Mouse (Mus musculus): Measurements from ENCODE around the gene Cntn5. TPM values are rescaled to one million over a fixed set of nuclear protein-coding genes. Genes with fewer than 3 reads are reported as not detected.

Cntn5 gene
- total RNA-seq, 2 experiments from 2014 or later = 0.50 to 0.64 TPM

GRCm38 (mm10) chr9:9937444-9938436 lies 966.8 kb downstream of the Cntn5 start:
- DNase-seq = no peak

- no peak for DNase-seq
Measured at GRCm38 (mm10) chr9:9920580-9920979, 984.0 kb downstream of the Cntn5 start.

DNA sequence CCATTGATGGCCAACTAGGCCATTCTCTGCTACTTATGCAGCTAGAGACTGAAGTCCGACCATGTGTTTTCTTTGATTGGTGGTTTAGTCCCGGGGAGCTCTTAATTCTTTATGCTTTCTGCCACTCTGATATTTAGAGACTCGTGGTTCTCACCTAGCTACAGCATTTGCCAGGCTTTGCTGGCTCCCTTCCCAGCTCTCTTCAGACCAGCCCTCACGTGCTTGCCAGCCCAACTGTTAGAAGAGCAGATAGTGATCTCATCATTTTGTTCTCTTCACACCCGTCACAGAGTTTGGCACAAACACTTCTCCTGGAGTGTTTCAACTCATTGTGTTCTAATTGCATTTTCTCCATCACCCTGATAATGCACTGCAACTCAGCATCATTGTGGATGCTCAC lies 1005.5 kb downstream of the Cntn5 start:
- peak; percentile 7 to 12 for DNase-seq

DNA sequence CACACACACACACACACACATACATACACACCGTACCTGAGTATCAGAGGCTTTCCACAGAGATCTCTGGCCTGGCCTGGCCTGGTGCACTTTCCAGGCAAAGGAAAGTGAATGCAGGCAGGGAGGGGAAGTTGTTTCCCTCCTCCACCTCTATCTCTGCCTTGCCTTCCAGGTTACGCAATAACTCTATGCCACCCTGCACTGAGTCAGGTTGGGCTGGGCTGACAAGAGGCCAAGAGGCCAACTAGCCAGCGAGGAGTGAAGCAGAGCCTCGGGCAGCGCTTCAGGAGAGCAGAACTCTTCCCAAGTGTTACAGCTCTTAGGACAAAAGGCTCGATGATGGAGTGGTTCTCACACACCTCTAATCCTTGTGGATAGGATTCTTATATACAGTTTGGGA lies 1018.4 kb downstream of the Cntn5 start:
- peak; percentile 39 to 65 for DNase-seq

GRCm38 (mm10) chr9:9882779-9883383 lies 1021.7 kb downstream of the Cntn5 start:
- DNase-seq = peak; percentile 60 to 62

DNA sequence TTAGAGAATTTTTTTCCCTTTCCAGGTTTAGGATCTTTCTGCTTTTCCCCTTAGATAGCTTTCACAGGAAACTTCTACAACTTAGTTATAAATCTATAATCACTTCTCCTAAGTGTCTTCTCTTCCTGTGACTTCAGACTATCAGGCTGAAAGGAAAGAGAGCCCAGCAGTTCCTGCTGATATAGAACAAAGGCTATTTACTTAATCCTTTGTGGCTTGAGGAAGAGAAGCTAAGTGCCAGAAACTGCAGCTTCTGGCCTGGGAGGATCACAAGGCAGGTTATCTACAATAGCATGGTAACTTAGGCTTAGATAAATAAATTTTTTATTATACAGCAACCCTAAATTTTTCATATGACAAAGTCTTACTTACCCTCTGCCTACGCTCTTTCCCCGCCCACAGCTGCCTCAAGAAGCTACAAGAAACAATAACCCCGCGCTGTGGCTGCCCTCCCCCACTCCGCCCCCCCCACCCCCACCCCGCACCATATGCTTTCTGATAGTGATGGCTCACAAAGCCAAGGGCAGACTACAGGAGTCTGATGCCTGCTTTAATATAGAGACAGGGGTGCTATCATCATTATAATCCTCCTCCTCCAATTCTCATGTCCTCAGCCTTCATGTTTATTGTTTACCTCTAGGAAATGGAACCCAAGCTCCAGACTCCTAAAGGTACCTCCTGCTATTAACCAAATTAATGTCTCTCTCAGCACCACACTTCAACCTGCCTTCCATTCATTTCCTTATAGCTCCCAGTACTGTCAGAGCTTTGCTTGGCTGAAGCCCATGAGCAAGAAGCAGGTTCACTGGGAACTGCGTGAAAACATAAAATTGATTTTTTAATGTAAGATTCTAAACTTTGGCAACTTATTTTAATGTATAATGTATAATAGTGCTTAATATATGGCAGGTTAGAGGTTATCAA lies 1032.2 kb downstream of the Cntn5 start:
- DNase-seq = no peak

- DNase-seq = no peak
Measured at GRCm38 (mm10) chr9:9860631-9861030, 1043.9 kb downstream of the Cntn5 start.

- no peak for DNase-seq
Measured at GRCm38 (mm10) chr9:9859323-9859722, 1045.3 kb downstream of the Cntn5 start.

DNA sequence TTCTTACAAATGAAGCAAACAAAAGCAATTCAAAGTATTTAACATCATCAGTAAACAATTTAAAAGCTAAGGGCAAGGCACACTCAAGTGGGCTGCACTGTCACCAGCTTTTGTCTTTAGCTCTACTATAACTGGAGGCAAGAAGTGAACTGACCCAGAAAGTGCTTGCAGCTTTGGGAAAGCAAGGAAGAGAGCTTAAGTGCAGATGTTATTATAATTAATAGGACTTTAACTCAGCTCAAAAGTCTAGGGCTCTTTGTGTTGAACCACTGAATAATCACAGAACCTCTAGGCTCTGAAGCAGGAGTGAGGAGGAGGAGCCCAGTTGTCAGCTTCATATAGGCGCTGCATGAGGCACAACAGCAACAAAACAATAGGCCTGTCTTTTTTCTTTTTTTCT lies 1049.8 kb downstream of the Cntn5 start:
- no peak for DNase-seq

- no peak for DNase-seq
Measured at GRCm38 (mm10) chr9:9830231-9830630, 1074.3 kb downstream of the Cntn5 start.

DNA sequence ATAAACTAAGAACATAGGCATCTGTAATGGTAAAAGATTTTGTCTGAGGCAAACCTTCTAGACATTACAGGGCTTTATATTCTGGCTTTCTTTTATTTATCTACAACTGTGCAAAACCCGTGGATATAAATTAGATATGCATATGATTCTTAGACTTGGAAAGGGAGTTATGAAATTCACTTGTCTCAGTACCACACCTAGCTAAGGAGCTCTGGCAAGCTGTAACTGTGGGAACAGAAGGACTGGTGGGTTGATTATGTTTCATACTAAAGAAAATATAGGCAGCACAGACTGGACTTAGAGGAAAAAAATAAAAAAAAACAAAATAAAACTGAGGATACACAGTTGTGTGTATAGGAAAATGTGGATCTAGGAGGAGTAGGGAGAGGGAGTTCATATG lies 1084.6 kb downstream of the Cntn5 start:
- no peak for DNase-seq

DNA sequence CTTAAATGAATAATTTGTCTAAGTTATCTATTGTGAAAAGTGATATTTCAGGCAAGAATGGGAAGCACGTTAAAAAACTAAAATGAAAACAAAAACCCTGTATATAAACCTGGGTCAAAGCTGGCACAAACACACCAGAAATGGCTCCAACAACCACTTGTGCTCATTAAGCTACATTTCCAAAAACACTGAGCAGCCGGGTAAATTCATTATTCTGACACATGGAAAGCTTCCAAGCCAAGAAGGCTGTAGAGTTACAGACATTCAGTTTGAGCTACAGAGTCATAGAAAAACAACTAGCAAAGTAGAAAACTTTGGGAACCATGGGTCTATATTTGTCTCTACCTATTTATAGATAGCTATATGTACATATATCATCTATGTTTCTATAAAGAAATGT lies 1087.1 kb downstream of the Cntn5 start:
- DNase-seq = no peak

- DNase-seq = no peak
Measured at GRCm38 (mm10) chr9:9799546-9799945, 1105.0 kb downstream of the Cntn5 start.

GRCm38 (mm10) chr9:9783680-9784079 lies 1120.9 kb downstream of the Cntn5 start:
- DNase-seq = no peak

- DNase-seq = no peak
Measured at GRCm38 (mm10) chr9:9781157-9781884, 1123.3 kb downstream of the Cntn5 start.

DNA sequence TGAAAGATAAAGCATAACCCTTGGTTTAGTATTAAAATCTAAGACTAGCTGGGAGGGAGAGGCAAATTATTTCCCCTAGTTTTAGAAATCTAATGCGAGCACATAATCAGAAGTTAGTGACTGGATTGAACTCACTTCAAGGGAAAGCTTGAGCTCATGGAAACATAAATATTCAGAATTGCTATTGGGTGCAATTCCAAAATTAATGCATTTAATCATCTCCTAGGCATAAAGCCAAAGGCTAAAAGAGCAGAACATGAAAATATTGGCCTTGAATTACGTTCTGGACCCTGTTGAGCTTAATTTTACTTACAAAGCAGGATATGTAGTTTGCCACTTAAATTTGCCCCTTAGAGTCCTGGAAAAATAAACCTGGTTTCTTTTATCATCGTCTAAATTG lies 1124.9 kb downstream of the Cntn5 start:
- DNase-seq = no peak

DNA sequence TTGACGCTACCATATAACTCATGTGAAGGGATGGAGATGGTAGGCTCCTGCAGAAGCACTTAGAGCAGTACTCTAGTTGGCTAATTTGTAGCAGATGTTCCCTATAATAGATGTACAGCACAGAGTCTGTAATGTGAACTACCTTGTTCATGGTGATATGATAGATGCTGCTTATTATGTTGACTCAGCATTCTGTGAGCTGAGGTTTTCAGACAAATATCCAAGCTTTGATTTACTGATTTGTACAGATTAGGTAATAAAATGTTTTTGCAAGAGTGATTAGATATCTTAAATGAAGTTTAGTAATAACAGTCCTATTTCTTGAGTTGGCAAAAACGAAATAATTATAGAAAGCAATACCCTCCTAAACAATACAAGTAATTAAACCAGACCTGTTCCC lies 1133.8 kb downstream of the Cntn5 start:
- DNase-seq = no peak

DNA sequence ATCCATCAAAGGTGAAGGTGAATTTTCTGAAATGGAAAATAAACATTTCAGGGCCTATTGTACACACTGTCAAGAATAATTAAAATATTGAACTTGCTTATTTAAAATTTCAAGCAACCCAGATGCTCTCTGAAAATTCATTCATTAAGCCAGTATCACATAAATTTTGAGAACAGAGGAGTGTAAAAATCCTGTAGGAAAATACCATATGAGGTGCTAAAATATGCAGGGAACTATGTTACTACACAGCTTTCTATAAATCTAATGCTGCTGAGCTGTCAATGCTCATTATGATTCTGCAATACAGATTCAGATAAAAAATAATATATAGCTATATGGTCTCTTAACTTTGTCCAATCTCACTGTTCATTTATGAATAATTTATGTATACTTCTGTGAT lies 1134.9 kb downstream of the Cntn5 start:
- DNase-seq = no peak

DNA sequence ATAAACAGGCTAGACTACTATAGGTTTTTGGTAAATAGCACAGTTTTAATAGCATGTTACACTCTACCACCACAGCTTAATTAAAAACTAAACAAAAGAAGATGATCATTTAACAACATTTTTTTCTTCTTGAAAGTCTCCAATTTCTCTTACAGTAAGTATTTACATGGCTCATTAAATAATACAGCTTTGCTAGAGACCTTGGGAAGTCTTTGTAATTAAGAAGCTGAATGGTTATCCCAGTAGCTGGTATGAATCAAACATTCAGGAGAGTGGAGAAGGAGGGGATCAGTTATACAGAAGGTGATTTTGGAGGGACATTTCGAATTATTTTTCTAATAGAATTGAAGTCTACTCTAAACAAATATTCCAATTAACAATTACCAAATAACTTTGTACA lies 1186.4 kb downstream of the Cntn5 start:
- no peak for DNase-seq

GRCm38 (mm10) chr9:9708671-9709070 lies 1195.9 kb downstream of the Cntn5 start:
- DNase-seq = no peak

DNA sequence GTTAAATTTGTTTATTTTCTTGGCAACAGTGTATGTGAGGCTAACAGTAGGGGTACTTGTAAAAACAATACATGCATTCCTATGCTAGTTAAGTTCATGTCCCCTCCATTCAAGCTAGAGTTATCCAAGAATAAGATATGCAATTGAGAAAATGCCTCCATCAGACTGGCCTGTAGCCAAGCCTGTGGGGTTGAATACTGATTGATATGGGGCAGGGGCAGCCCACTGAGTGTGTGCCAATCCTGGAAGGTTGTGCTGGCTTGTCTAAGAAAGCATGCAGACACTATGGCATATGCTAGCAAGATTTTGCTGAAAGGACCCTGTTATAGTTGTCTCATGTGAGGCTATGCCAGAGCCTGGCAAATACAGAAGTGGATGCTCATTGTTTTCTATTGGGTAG lies 1196.8 kb downstream of the Cntn5 start:
- no peak for DNase-seq

- no peak for DNase-seq
Measured at GRCm38 (mm10) chr9:9705180-9705579, 1199.4 kb downstream of the Cntn5 start.

Measured in heart, adult 18-20 months (tissue).